Mouse (Mus musculus) heart, adult 2 months (tissue): ENCODE results near the gene Hcrt. TPM values are rescaled to one million over a fixed set of nuclear protein-coding genes. Genes with fewer than 3 reads are reported as not detected.

ENCODE experiments used
- DNase-seq, 2 experiments: peaks; one replicate each; pipeline ENCODE4 v3.0.0; 2021
- H3K27ac ChIP-seq: fragments of 200-600 bp; 2 replicates; pipeline ENCODE4 v1.8.1; 2022
- H3K27me3 ChIP-seq: fragments of 200-500 bp; 2 replicates; pipeline ENCODE4 v1.6.1; 2012; ENCODE audit warnings: mild to moderate bottlenecking, low read length, inconsistent platforms, mixed read lengths; ENCODE audit not compliant: control insufficient read depth, insufficient read depth
- H3K36me3 ChIP-seq: fragments of 200-500 bp; 2 replicates; pipeline ENCODE4 v1.6.1; 2012; ENCODE audit warnings: low read length, inconsistent platforms; ENCODE audit not compliant: control insufficient read depth, insufficient read depth
- H3K4me1 ChIP-seq: fragments of 200-500 bp; 2 replicates; pipeline ENCODE4 v1.6.1; 2011; ENCODE audit warnings: low read length; ENCODE audit not compliant: control insufficient read depth, insufficient read depth
- H3K4me3 ChIP-seq: fragments of 200-600 bp; 2 replicates; pipeline ENCODE4 v1.8.1; 2022
- H3K79me2 ChIP-seq: fragments of 200-500 bp; replicated peaks from 2 replicates; pipeline ENCODE4 v1.6.1; 2012; ENCODE audit warnings: mild to moderate bottlenecking, inconsistent platforms, low read length, moderate library complexity, mixed read lengths; ENCODE audit not compliant: control insufficient read depth, insufficient read depth
- H3K9ac ChIP-seq: fragments of 200-500 bp; 2 replicates; pipeline ENCODE4 v1.6.1; 2012; ENCODE audit warnings: low read depth, mild to moderate bottlenecking, control low read depth, inconsistent platforms, low read length, mixed read lengths
- CTCF ChIP-seq: fragments of 200-600 bp; IDR thresholded peaks from 2 replicates; pipeline ENCODE4 v1.8.1; 2022; ENCODE audit warnings: antibody characterized with exemption, mild to moderate bottlenecking, moderate library complexity
- EP300 ChIP-seq: fragments of 200-500 bp; IDR thresholded peaks from 2 replicates; pipeline ENCODE4 v1.6.1; 2011; ENCODE audit warnings: low read depth, low read length, control low read depth; ENCODE audit not compliant: insufficient read depth
- POLR2A ChIP-seq: fragments of 200-500 bp; IDR thresholded peaks from 2 replicates; pipeline ENCODE4 v1.6.1; 2011; ENCODE audit warnings: mild to moderate bottlenecking, low read depth, low read length, control low read depth; ENCODE audit not compliant: insufficient read depth
- WGBS: fragments of 180-500 bp; shearing (Covaris S2); methylation state at CpG from one replicate; pipeline ENCODE4 v1.1.7; 2018; 5-methylcytosine and 5-hydroxymethylcytosine counted together
- intact Hi-C: fragments of 180-260 bp; cut with DNase I; formaldehyde crosslinking; loops from one replicate; pipeline ENCODE4 v1.15.1; 2025
- polyA plus RNA-seq: library from polyadenylated mRNA; depleted of rRNA; stranded (reverse); fragments of >200 nt; gene quantifications from 2 replicates; pipeline ENCODE4 v1.2.3, GENCODE M21; 2012
- total RNA-seq, 2 experiments: library from RNA; stranded (reverse); gene quantifications; 2 replicates each; pipeline ENCODE4 v1.2.3; 2021

The Hcrt gene
- total and polyA plus RNA-seq, 3 experiments = not detected

GRCm38 (mm10) chr11:100761547-100762045, 1.1 kb downstream of the Hcrt start:
- H3K9ac ChIP-seq = peak overlapping the region; percentile 69
- H3K27me3 ChIP-seq = peaks cover 10% of the 10 kb centered on the region
- TF ChIP-seq CTCF (peak; percentile 82), POLR2A (no peak)
- H3K4me1 ChIP-seq = peaks cover 1% of the 10 kb centered on the region; the same call in 1 of the 2 replicates
- peak; percentile 88 to 92 for DNase-seq
- peak overlapping the region; percentile 61 for H3K4me3 ChIP-seq
- H3K36me3 ChIP-seq = no peaks in the 10 kb centered on the region
- H3K79me2 ChIP-seq = no peaks in the 10 kb centered on the region
- under 1% methylated on average over 27 of the region's 27 CpGs for WGBS
- H3K27ac ChIP-seq = no peak overlapping the region
- intact Hi-C loops = loop anchor here (1.0 to 5.0 kb wide), 4 partner anchors 17 to 189 kb away; partner anchors contain the start of genes Cnp and Dnajc7

- WGBS = 2% methylated on average over 48 of the region's 51 CpGs
Measured at GRCm38 (mm10) chr11:100759611-100760233, 3.0 kb downstream of the Hcrt start, which contains the start of gene Kcnh4. Gene Kcnh4 (minus strand): TSS chr11:100759942.

GRCm38 (mm10) chr11:100758707-100759610, 3.8 kb downstream of the Hcrt start:
- Histone ChIP-seq H3K79me2 (no peaks in the 10 kb centered on the region), H3K36me3 (no peaks in the 10 kb centered on the region), H3K9ac (no peak overlapping the region), H3K27ac (no peak overlapping the region), H3K27me3 (peaks cover 10% of the 10 kb centered on the region), H3K4me3 (no peak overlapping the region), H3K4me1 (peaks cover 1% of the 10 kb centered on the region; the same call in 1 of the 2 replicates)
- TF ChIP-seq POLR2A = no peak
- TF ChIP-seq CTCF = no peak
- no peak for TF ChIP-seq EP300
- DNase-seq = peak in 1 of 2 experiments; percentile 64
- intact Hi-C loops = no loop called here
- WGBS = 4% methylated on average over 35 of the region's 35 CpGs

More at GRCm38 (mm10) chr11:100759611-100760233, 3.0 kb downstream of the Hcrt start, which contains the start of gene Kcnh4:
- Histone ChIP-seq H3K4me1 (peaks cover 1% of the 10 kb centered on the region; the same call in 1 of the 2 replicates), H3K27me3 (peaks cover 10% of the 10 kb centered on the region), H3K27ac (no peak within 1 kb of the TSS), H3K4me3 (no peak within 1 kb of the TSS), H3K36me3 (no peaks in the 10 kb centered on the region), H3K79me2 (no peaks in the 10 kb centered on the region), H3K9ac (no peak within 1 kb of the TSS)
- TF ChIP-seq CTCF (no peak), EP300 (no peak), POLR2A (no peak)
- peak; percentile 37 to 64 for DNase-seq
- intact Hi-C loops = loop anchor here (2.0 to 5.0 kb wide), 3 partner anchors 15 to 187 kb away; partner anchors contain the start of genes Cnp and Dnajc7

DNA sequence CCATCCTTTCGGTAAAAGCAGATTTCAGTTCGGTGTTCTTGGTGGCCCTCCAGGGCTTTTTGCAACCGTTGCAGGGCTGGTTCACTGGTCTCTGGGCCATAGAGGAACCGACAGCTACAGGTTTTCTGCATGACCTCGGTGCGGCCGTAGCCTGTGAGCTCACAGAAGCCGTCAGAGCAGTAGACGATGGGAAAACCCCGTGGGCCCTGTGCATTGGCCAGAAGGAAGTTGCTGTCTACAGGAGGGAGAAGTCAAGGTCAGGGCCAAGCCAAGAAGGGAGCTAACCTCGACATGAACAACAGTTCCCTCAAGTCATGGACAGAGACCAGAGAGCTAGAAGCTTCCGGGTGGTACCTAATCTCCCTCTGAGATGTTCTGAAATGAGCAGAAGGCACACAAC, 5.2 kb downstream of the Hcrt start:
- intact Hi-C loops = no loop called here

GRCm38 (mm10) chr11:100756476-100756875, 6.3 kb downstream of the Hcrt start:
- no peak for DNase-seq
- intact Hi-C loops = no loop called here
- Histone ChIP-seq H3K27me3 (peaks cover 10% of the 10 kb centered on the region), H3K4me3 (no peak overlapping the region), H3K79me2 (no peaks in the 10 kb centered on the region), H3K36me3 (no peaks in the 10 kb centered on the region), H3K9ac (no peak overlapping the region), H3K27ac (no peak overlapping the region), H3K4me1 (peaks cover 1% of the 10 kb centered on the region; the same call in 1 of the 2 replicates)
- WGBS = 54% methylated on average over 6 of the region's 6 CpGs
- TF ChIP-seq CTCF (no peak), EP300 (no peak), POLR2A (no peak)

More for the DNA sequence above, 5.2 kb downstream of the Hcrt start:
- 74% methylated on average over 12 of the region's 12 CpGs for WGBS
- Histone ChIP-seq H3K4me3 (no peak overlapping the region), H3K36me3 (no peaks in the 10 kb centered on the region), H3K79me2 (no peaks in the 10 kb centered on the region), H3K4me1 (peaks cover 1% of the 10 kb centered on the region; the same call in 1 of the 2 replicates), H3K27ac (no peak overlapping the region), H3K27me3 (peaks cover 10% of the 10 kb centered on the region), H3K9ac (no peak overlapping the region)
- TF ChIP-seq POLR2A (no peak), EP300 (no peak), CTCF (no peak)
- no peak for DNase-seq
